Mouse (Mus musculus) layer of hippocampus, adult 11-12 months (tissue): ENCODE measurements around the gene Nras.

Experiments
- DNase-seq: peaks from one replicate; pipeline ENCODE4 v3.0.0; 2022; ENCODE audit warnings: low spot score

The Nras gene

GRCm38 (mm10) chr3:103098662-103099061 is 40.6 kb downstream of the Nras start:
- DNase-seq = no peak

- no peak for DNase-seq
Measured at GRCm38 (mm10) chr3:103099667-103100066, 41.6 kb downstream of the Nras start.

- DNase-seq = no peak
Measured at GRCm38 (mm10) chr3:103100735-103101134, 42.6 kb downstream of the Nras start.

GRCm38 (mm10) chr3:103101194-103101593 is 43.1 kb downstream of the Nras start:
- no peak for DNase-seq

GRCm38 (mm10) chr3:103101909-103102308 is 43.8 kb downstream of the Nras start:
- DNase-seq = no peak

GRCm38 (mm10) chr3:103102454-103103390 is 44.6 kb downstream of the Nras start, which contains the start of gene Dennd2c:
TSS of gene Dennd2c (plus strand) at chr3:103102604.
- peak; percentile 78 for DNase-seq

- no peak for DNase-seq
Measured at GRCm38 (mm10) chr3:103107565-103108240, 49.6 kb downstream of the Nras start.

- no peak for DNase-seq
Measured at GRCm38 (mm10) chr3:103112216-103112615, 54.1 kb downstream of the Nras start.
